19 mouse cellular contexts compared by ENCODE assay signal in the genomic region with DNA sequence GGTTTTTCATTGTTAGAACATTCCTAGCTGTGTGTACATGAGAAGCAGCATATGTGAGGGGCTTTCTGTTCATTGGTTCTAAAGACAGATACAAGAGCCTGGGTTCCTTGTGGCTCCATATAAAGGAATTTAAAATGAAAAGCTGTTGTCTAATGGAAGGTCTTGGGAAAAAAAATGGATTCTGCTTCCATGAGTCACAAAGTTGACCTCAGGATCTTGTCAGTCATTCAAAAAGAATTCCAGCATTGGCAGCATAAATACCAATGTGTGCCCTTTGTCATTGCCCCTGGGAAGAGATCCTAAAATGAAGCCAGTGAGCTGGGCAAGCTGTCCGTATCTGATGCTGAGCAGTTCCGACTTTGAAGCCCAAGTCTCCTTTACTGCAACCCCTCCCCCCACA.
A peak's percentile ranks its signal among the peaks of the same experiment; 100 is the strongest.
DNase-seq lines count a peak whose midpoint lies in the region.
"Had no signal": no experiment of that assay in that cellular context is flagged by ENCODE, and none has a peak within 500 bp of the region (broad histone marks: within the 10 kb centered on the region; RNA-seq: fewer than 3 reads in every experiment).

No protein-coding gene starts in this region.

- peak; percentile 34 to 74 for DNase-seq in adrenal gland, adult (ENCODE audit: inconsistent age in 2 of 2, low spot score in 1 of 2)
- no peak for DNase-seq in adrenal gland, postnatal 4 days (ENCODE audit: low spot score in 2 of 2)
- DNase-seq in 3134 (ENCODE audit: extremely low read depth, insufficient read length, low spot score) = peak; percentile 62
- DNase-seq in adipocyte (ENCODE audit: low spot score) = peak; percentile 40
- DNase-seq in fibroblast of lung, adult 2 months (ENCODE audit: low read depth) = peak; percentile 7
- DNase-seq in heart, postnatal 25 days (ENCODE audit: low spot score) = no peak
- DNase-seq in spleen, adult 12 weeks (ENCODE audit: low spot score) = no peak
- DNase-seq: cerebellum, adult 18-20 months; cerebellum, postnatal 10 days; gastrocnemius, postnatal 25 days; heart, adult 18-20 months; heart, postnatal 4 days; kidney, adult 11 months; kidney, postnatal 14 days; layer of hippocampus, adult 9-11 months; liver, embryonic 13.5 days; lung, adult 18-20 months; lung, postnatal 4 days; right cerebral cortex, postnatal 4 days had no signal

- intact Hi-C loops in heart, postnatal 25 days (cut with DNase I) = no loop called here

Comparison
In these comparisons a context has a peak if more than half of its experiments do, and no peak if none do; other contexts are left out.
1. DNase-seq: peak in adrenal gland, adult (2 of 2), 3134 (single experiment), adipocyte (single experiment) and fibroblast of lung, adult 2 months (single experiment); none in adrenal gland, postnatal 4 days (0 of 2), heart, postnatal 25 days (single experiment) and spleen, adult 12 weeks (single experiment).